Mouse (Mus musculus) neutrophil, adult 5-6 weeks (primary cell): Measurements from ENCODE around the gene Nprl3. TPM values are rescaled to one million over a fixed set of nuclear protein-coding genes. Genes with fewer than 3 reads are reported as not detected.
"Not testable (repeated sequence)": the region's sequence is repeated elsewhere in the genome, so short reads cannot be mapped to it uniquely, and the experiment has no call there.

ENCODE experiments used
- ATAC-seq: fragments of 151-379, 151-347 bp; 2 replicates; pipeline ENCODE4 v1.8.0; 2017; ENCODE audit warnings: mild to moderate bottlenecking, moderate TSS enrichment; ENCODE audit not compliant: insufficient number of reproducible peaks, poor library complexity, low FRiP score, severe bottlenecking; ENCODE audit errors: extremely low read depth
- total RNA-seq: library from RNA; stranded (forward); fragments of 200-1000 nt; gene quantifications from 2 replicates; pipeline ENCODE4 v1.2.3, GENCODE M21; 2017

The Nprl3 gene
- total RNA-seq, result 33.8 and 35.5 TPM in 2 replicates

- ATAC-seq, result peak; percentile 75
Observed at GRCm38 (mm10) chr11:32267188-32267884, at the start of gene Nprl3. Nprl3 (minus strand) TSS chr11:32267707.

GRCm38 (mm10) chr11:32316009-32316408 lies 48.5 kb upstream of the Nprl3 start:
- ATAC-seq, result no peak

GRCm38 (mm10) chr11:32309928-32310327 lies 42.4 kb upstream of the Nprl3 start:
- no peak for ATAC-seq

- no peak for ATAC-seq
Observed at GRCm38 (mm10) chr11:32309446-32309845, 41.9 kb upstream of the Nprl3 start.

GRCm38 (mm10) chr11:32307006-32307405 lies 39.5 kb upstream of the Nprl3 start:
- no peak for ATAC-seq

GRCm38 (mm10) chr11:32303455-32303854 lies 35.9 kb upstream of the Nprl3 start:
- no peak for ATAC-seq

GRCm38 (mm10) chr11:32302824-32303419 lies 35.4 kb upstream of the Nprl3 start:
- ATAC-seq, result no peak

GRCm38 (mm10) chr11:32301506-32301905 lies 34.0 kb upstream of the Nprl3 start:
- ATAC-seq, result no peak

GRCm38 (mm10) chr11:32300279-32301267 lies 33.1 kb upstream of the Nprl3 start:
- ATAC-seq, result no peak

- ATAC-seq, result 0 out of 2 replicates have a peak, but pooled peaks have one; percentile 31
Observed at GRCm38 (mm10) chr11:32299865-32300264, 32.4 kb upstream of the Nprl3 start, which contains the start of gene Hbq1a. Hbq1a (plus strand) TSS chr11:32300069.

GRCm38 (mm10) chr11:32298532-32298918 lies 31.0 kb upstream of the Nprl3 start:
- no peak for ATAC-seq

GRCm38 (mm10) chr11:32297866-32298531 lies 30.5 kb upstream of the Nprl3 start:
- ATAC-seq, result no peak

GRCm38 (mm10) chr11:32297417-32297816 lies 29.9 kb upstream of the Nprl3 start:
- not testable (repeated sequence) for ATAC-seq

GRCm38 (mm10) chr11:32296203-32296602 lies 28.7 kb upstream of the Nprl3 start, which contains the start of gene Hba-a2:
Hba-a2 (plus strand) TSS chr11:32296489.
- not testable (repeated sequence) for ATAC-seq

- not testable (repeated sequence) for ATAC-seq
Observed at GRCm38 (mm10) chr11:32293479-32293878, 26.0 kb upstream of the Nprl3 start.

GRCm38 (mm10) chr11:32292819-32293218 lies 25.3 kb upstream of the Nprl3 start:
- not testable (repeated sequence) for ATAC-seq

GRCm38 (mm10) chr11:32287493-32287825 lies 20.0 kb upstream of the Nprl3 start:
- ATAC-seq, result no peak

- ATAC-seq, result peak; percentile 50; the same call in 1 of the 2 replicates
Observed at GRCm38 (mm10) chr11:32286695-32287492, 19.4 kb upstream of the Nprl3 start, which contains the start of gene Hbq1b. Hbq1b (plus strand) TSS chr11:32286965.
